Mouse (Mus musculus): Measurements from ENCODE around the gene Ehd3. TPM values are rescaled to one million over a fixed set of nuclear protein-coding genes. Genes with fewer than 3 reads are reported as not detected.

Gene Ehd3
- polyA plus RNA-seq, 1 experiment from 2014 or later = 4.0 TPM

- Histone ChIP-seq H3K36me3 (ENCODE audit: control insufficient read depth, insufficient read depth, low read length) (no peaks in the 10 kb centered on the region), H3K27me3 (replicated peaks; ENCODE audit: control insufficient read depth, insufficient read depth, low read length) (no peaks in the 10 kb centered on the region), H3K4me3 (ENCODE audit: low read depth, low read length) (no peak overlapping the region), H3K27ac (replicated peaks; ENCODE audit: low read depth, low read length) (no peak overlapping the region), H3K4me2 (ENCODE audit: low read depth, low read length) (no peak overlapping the region), H3K9ac (ENCODE audit: low read depth, low read length) (no peak overlapping the region), H3K4me1 (ENCODE audit: control insufficient read depth, insufficient read depth, low read length) (no peaks in the 10 kb centered on the region), H3K9me3 (ENCODE audit: control insufficient read depth, low read length) (0 out of 2 replicates have a peak, but pooled peaks cover 4% of the 10 kb centered on the region)
- no peak for DNase-seq (ENCODE audit: low spot score)
- WGBS = 72% methylated on average over 4 of the region's 4 CpGs
- no peak for ATAC-seq (ENCODE audit: low read depth)
Measured at GRCm38 (mm10) chr17:73853717-73854116, 49.8 kb downstream of the Ehd3 start.

- H3K36me3 ChIP-seq (ENCODE audit: control insufficient read depth, insufficient read depth, low read length) = no peaks in the 10 kb centered on the region
- ATAC-seq (ENCODE audit: low read depth) (no peak), DNase-seq (ENCODE audit: low spot score) (no peak)
- no peak overlapping the region for H3K9ac ChIP-seq (ENCODE audit: low read depth, low read length)
- H3K9me3 ChIP-seq (ENCODE audit: control insufficient read depth, low read length) = no peaks in the 10 kb centered on the region
- no peak overlapping the region for H3K4me2 ChIP-seq (ENCODE audit: low read depth, low read length)
- no peak overlapping the region for H3K27ac ChIP-seq (replicated peaks; ENCODE audit: low read depth, low read length)
- H3K4me1 ChIP-seq (ENCODE audit: control insufficient read depth, insufficient read depth, low read length) = no peaks in the 10 kb centered on the region
- 94% methylated on average over 9 of the region's 9 CpGs for WGBS
- no peak overlapping the region for H3K4me3 ChIP-seq (ENCODE audit: low read depth, low read length)
- no peaks in the 10 kb centered on the region for H3K27me3 ChIP-seq (replicated peaks; ENCODE audit: control insufficient read depth, insufficient read depth, low read length)
Measured at GRCm38 (mm10) chr17:73869008-73869685, 65.2 kb downstream of the Ehd3 start.

DNA sequence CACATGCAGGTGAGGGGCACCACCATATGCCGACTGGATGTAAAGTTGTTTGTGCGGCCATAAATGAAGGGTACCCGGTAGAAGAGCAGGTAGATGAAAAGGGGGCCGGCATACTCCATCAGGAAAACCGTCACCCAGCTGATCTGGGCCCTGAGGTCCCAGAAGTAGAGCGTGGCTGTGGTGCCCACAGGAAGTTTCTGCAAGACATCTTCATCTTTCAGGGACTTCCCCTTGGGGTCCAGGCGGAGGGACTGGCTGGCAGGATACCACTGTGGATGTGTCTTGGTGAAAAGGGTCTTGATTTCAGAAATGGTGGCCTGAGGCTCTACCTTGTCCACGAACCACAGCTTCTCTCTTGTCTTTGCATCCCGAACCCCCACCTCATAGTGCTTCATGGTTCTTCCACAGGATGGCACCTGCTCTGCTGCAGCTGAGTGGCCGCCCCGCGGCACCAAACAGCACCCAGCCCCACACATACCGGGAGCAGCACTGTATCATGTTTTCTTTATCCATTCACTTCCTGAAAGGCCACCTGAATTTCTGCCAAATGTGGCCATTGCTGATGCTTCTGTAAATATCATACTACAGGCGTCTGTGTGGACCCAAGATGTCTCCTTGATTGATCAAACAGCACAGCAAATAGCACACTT, 67.1 kb downstream of the Ehd3 start:
- H3K27me3 ChIP-seq (replicated peaks; ENCODE audit: control insufficient read depth, insufficient read depth, low read length) = no peaks in the 10 kb centered on the region
- H3K9me3 ChIP-seq (ENCODE audit: control insufficient read depth, low read length) = no peaks in the 10 kb centered on the region
- H3K4me1 ChIP-seq (ENCODE audit: control insufficient read depth, insufficient read depth, low read length) = no peaks in the 10 kb centered on the region
- H3K27ac ChIP-seq (replicated peaks; ENCODE audit: low read depth, low read length) = no peak overlapping the region
- 89% methylated on average over 14 of the region's 14 CpGs for WGBS
- H3K4me2 ChIP-seq (ENCODE audit: low read depth, low read length) = no peak overlapping the region
- no peak overlapping the region for H3K9ac ChIP-seq (ENCODE audit: low read depth, low read length)
- no peak overlapping the region for H3K4me3 ChIP-seq (ENCODE audit: low read depth, low read length)
- DNase-seq (ENCODE audit: low spot score) (no peak), ATAC-seq (ENCODE audit: low read depth) (no peak)
- H3K36me3 ChIP-seq (ENCODE audit: control insufficient read depth, insufficient read depth, low read length) = no peaks in the 10 kb centered on the region

DNA sequence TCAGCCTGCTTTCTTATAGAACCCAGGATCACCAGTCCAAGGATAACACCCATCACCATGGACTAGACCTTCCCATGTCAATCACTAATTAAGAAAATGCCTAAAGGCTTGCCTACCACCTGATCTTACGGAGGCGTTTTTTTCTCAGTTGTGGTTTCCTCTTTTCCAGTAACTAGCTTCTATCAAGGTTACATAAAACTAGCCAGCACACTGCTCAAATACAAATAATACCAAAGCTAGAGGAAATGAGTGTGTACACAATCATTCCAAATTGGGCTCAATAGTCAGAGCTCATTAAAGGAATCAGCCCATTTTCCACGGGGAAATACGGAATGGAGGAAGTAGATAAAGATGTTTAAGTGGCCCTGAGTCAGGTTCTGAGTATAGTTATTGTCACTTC, 71.3 kb downstream of the Ehd3 start:
- 81% methylated on average over 4 of the region's 4 CpGs for WGBS
- no peaks in the 10 kb centered on the region for H3K4me1 ChIP-seq (ENCODE audit: control insufficient read depth, insufficient read depth, low read length)
- DNase-seq (ENCODE audit: low spot score) (no peak), ATAC-seq (ENCODE audit: low read depth) (no peak)
- H3K27me3 ChIP-seq (replicated peaks; ENCODE audit: control insufficient read depth, insufficient read depth, low read length) = no peaks in the 10 kb centered on the region
- H3K4me3 ChIP-seq (ENCODE audit: low read depth, low read length) = no peak overlapping the region
- no peak overlapping the region for H3K27ac ChIP-seq (replicated peaks; ENCODE audit: low read depth, low read length)
- no peak overlapping the region for H3K4me2 ChIP-seq (ENCODE audit: low read depth, low read length)
- no peaks in the 10 kb centered on the region for H3K36me3 ChIP-seq (ENCODE audit: control insufficient read depth, insufficient read depth, low read length)
- no peaks in the 10 kb centered on the region for H3K9me3 ChIP-seq (ENCODE audit: control insufficient read depth, low read length)
- H3K9ac ChIP-seq (ENCODE audit: low read depth, low read length) = no peak overlapping the region

DNA sequence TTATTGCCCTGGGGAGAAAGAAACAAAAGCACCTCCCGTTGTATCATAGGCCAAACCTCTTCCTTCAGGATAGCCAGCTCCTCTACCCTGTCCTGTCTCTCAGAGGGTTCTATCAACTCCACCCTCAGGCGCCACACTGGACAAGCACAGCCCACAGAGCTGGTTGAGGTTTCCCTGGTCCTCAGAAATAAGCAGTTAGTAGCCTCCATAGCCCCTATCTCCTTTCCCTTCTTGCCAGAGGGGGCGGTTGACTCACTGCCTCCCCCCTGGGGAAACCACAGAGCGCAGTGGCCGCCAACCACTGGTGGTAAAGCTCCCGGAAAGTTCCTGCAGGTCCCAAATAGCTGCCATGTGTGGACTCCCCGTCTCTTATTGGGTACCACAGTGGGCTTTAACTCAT, 71.7 kb downstream of the Ehd3 start:
- no peaks in the 10 kb centered on the region for H3K27me3 ChIP-seq (replicated peaks; ENCODE audit: control insufficient read depth, insufficient read depth, low read length)
- WGBS = 85% methylated on average over 7 of the region's 7 CpGs
- no peaks in the 10 kb centered on the region for H3K4me1 ChIP-seq (ENCODE audit: control insufficient read depth, insufficient read depth, low read length)

DNA sequence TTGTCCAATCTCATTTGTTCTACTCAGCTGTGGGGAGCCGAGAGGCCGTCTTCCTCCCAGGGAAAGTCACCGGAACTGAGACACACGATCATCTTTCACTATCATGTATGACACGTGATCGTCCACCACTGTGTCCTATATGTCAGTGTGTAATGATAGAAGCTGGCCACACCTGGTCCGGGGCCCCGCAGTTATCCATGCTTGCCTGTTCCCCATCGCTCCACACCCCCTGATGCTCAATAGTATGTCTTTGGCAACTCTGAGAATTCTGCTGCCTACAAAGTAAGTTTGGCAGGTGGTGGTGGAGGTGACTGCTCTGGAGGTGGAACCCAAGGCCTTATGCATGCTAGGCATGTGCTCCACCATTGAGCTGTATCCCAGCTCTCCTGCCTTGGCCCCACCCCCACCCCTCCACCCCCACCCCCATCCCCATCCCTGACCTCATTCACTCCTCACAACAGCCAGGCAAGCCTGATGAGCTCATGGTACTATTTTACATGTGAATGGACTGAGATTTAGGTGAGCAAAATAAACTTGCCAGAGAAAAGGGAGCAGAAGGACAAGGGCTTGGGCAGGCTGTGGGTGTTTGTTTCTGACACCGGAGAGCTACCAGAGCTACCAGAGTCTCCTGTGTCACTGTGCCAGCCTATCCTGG, 75.5 kb downstream of the Ehd3 start:
- Histone ChIP-seq H3K4me1 (ENCODE audit: control insufficient read depth, insufficient read depth, low read length) (no peaks in the 10 kb centered on the region), H3K9me3 (ENCODE audit: control insufficient read depth, low read length) (no peaks in the 10 kb centered on the region), H3K4me3 (ENCODE audit: low read depth, low read length) (no peak overlapping the region), H3K9ac (ENCODE audit: low read depth, low read length) (no peak overlapping the region), H3K4me2 (ENCODE audit: low read depth, low read length) (no peak overlapping the region), H3K27ac (replicated peaks; ENCODE audit: low read depth, low read length) (no peak overlapping the region), H3K36me3 (ENCODE audit: control insufficient read depth, insufficient read depth, low read length) (no peaks in the 10 kb centered on the region), H3K27me3 (replicated peaks; ENCODE audit: control insufficient read depth, insufficient read depth, low read length) (0 out of 2 replicates have a peak, but pooled peaks cover 3% of the 10 kb centered on the region)
- WGBS = 87% methylated on average over 10 of the region's 10 CpGs
- no peak for ATAC-seq (ENCODE audit: low read depth)
- no peak for DNase-seq (ENCODE audit: low spot score)

More for the DNA sequence above, 71.7 kb downstream of the Ehd3 start:
- H3K9me3 ChIP-seq (ENCODE audit: control insufficient read depth, low read length) = no peaks in the 10 kb centered on the region
- no peak overlapping the region for H3K4me3 ChIP-seq (ENCODE audit: low read depth, low read length)
- H3K9ac ChIP-seq (ENCODE audit: low read depth, low read length) = no peak overlapping the region
- no peak overlapping the region for H3K27ac ChIP-seq (replicated peaks; ENCODE audit: low read depth, low read length)
- no peaks in the 10 kb centered on the region for H3K36me3 ChIP-seq (ENCODE audit: control insufficient read depth, insufficient read depth, low read length)
- no peak overlapping the region for H3K4me2 ChIP-seq (ENCODE audit: low read depth, low read length)
- DNase-seq (ENCODE audit: low spot score) = no peak
- no peak for ATAC-seq (ENCODE audit: low read depth)

DNA sequence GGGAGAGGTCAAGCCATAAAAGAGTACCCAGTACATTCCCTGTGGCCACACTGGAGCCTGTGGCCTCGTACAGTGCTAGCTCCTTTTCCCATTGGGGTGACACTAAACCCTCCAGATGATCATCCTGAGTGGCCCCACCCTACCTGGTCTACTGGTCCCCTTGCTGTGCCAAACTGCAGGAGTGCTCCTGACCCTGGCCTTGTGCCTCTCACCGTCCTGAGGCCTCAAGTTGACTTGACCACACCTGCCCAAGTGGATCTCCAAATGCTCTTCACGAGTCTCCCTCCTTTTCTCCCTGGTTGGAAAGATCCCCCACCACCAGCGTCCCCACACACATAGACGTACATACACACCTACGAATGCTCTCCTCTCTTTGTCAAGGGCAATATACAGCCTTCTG, 76.4 kb downstream of the Ehd3 start:
- no peak overlapping the region for H3K4me3 ChIP-seq (ENCODE audit: low read depth, low read length)
- ATAC-seq (ENCODE audit: low read depth) = no peak
- no peak for DNase-seq (ENCODE audit: low spot score)
- no peak overlapping the region for H3K27ac ChIP-seq (replicated peaks; ENCODE audit: low read depth, low read length)
- no peak overlapping the region for H3K9ac ChIP-seq (ENCODE audit: low read depth, low read length)
- H3K36me3 ChIP-seq (ENCODE audit: control insufficient read depth, insufficient read depth, low read length) = no peaks in the 10 kb centered on the region
- no peak overlapping the region for H3K4me2 ChIP-seq (ENCODE audit: low read depth, low read length)
- no peaks in the 10 kb centered on the region for H3K4me1 ChIP-seq (ENCODE audit: control insufficient read depth, insufficient read depth, low read length)
- H3K27me3 ChIP-seq (replicated peaks; ENCODE audit: control insufficient read depth, insufficient read depth, low read length) = 0 out of 2 replicates have a peak, but pooled peaks cover 3% of the 10 kb centered on the region
- WGBS = 69% methylated on average over 6 of the region's 6 CpGs
- no peaks in the 10 kb centered on the region for H3K9me3 ChIP-seq (ENCODE audit: control insufficient read depth, low read length)

- H3K27ac ChIP-seq (replicated peaks; ENCODE audit: low read depth, low read length) = no peak overlapping the region
- DNase-seq (ENCODE audit: low spot score) (no peak), ATAC-seq (ENCODE audit: low read depth) (no peak)
- 70% methylated on average over 6 of the region's 6 CpGs for WGBS
- H3K27me3 ChIP-seq (replicated peaks; ENCODE audit: control insufficient read depth, insufficient read depth, low read length) = 0 out of 2 replicates have a peak, but pooled peaks cover 3% of the 10 kb centered on the region
- H3K9ac ChIP-seq (ENCODE audit: low read depth, low read length) = no peak overlapping the region
- no peak overlapping the region for H3K4me3 ChIP-seq (ENCODE audit: low read depth, low read length)
- no peaks in the 10 kb centered on the region for H3K9me3 ChIP-seq (ENCODE audit: control insufficient read depth, low read length)
- no peak overlapping the region for H3K4me2 ChIP-seq (ENCODE audit: low read depth, low read length)
- no peaks in the 10 kb centered on the region for H3K4me1 ChIP-seq (ENCODE audit: control insufficient read depth, insufficient read depth, low read length)
- H3K36me3 ChIP-seq (ENCODE audit: control insufficient read depth, insufficient read depth, low read length) = no peaks in the 10 kb centered on the region
Measured at GRCm38 (mm10) chr17:73881295-73881694, 77.4 kb downstream of the Ehd3 start.
